In genomic region chr11:94428091-94428835, GRCm38 (mm10) we compare ENCODE assay signal across 9 mouse cellular contexts. TPM values are rescaled to one million over a fixed set of nuclear protein-coding genes. Genes with fewer than 3 reads are reported as not detected.
A peak's percentile ranks its signal among the peaks of the same experiment; 100 is the strongest.
DNase-seq lines count a peak whose midpoint lies in the region; ATAC-seq and TF ChIP-seq lines count a peak whose summit lies in the region.
"Had no signal": no experiment of that assay in that cellular context is flagged by ENCODE, and none has a peak within 500 bp of the region (broad histone marks: within the 10 kb centered on the region; RNA-seq: fewer than 3 reads in every experiment).

No protein-coding gene starts in this region.

- ATAC-seq in stomach, postnatal 0 days (ENCODE audit: low FRiP score, low TSS enrichment): peak; percentile 67; the same call in 1 of the 2 replicates

- no peaks in the 10 kb centered on the region for H3K27me3 ChIP-seq in stomach, postnatal 0 days (ENCODE audit: control insufficient read depth, insufficient read depth, low read length)

- no peak overlapping the region for H3K27ac ChIP-seq in layer of hippocampus, adult 2 months
- peak overlapping the region; percentile 73 for H3K27ac ChIP-seq in stomach, postnatal 0 days (replicated peaks)

- peaks cover 8% of the 10 kb centered on the region for H3K4me1 ChIP-seq in stomach, postnatal 0 days (replicated peaks; ENCODE audit: control insufficient read depth, insufficient read depth)

- H3K9ac ChIP-seq in stomach, postnatal 0 days (ENCODE audit: low read length): no peak overlapping the region

- TF ChIP-seq CTCF in layer of hippocampus, adult 2 months (conservative IDR thresholded peaks at IDR 0.05): no peak
- TF ChIP-seq CTCF in stomach, postnatal 0 days (IDR thresholded peaks at IDR 0.05; ENCODE audit: low read depth): no peak

- H3K9me3 ChIP-seq in stomach, postnatal 0 days (ENCODE audit: control insufficient read depth, low read length): no peaks in the 10 kb centered on the region

- no peaks in the 10 kb centered on the region for H3K36me3 ChIP-seq in stomach, postnatal 0 days (ENCODE audit: control insufficient read depth, insufficient read depth, low read length)

- WGBS in stomach, postnatal 0 days: 9% methylated on average over 4 of the region's 4 CpGs

- no peak for TF ChIP-seq EP300 in stomach, postnatal 0 days (optimal IDR thresholded peaks at IDR 0.05)

- peak; percentile 33 to 40 for DNase-seq in layer of hippocampus, adult 2 months (ENCODE audit: low spot score in 2 of 2)
- DNase-seq in layer of hippocampus, adult 11-12 months (ENCODE audit: low spot score): no peak
- DNase-seq in embryo, embryonic 10.5 days (ENCODE audit: low spot score): peak; percentile 40
- peak; percentile 54 to 66 for DNase-seq in heart, adult 9 months (ENCODE audit: low spot score in 2 of 2)
- DNase-seq in kidney, adult 18-20 months: peak; percentile 87
- peak; percentile 93 for DNase-seq in lung, postnatal 10 days
- peak; percentile 81 for DNase-seq in stomach, postnatal 0 days (ENCODE audit: low spot score)
- DNase-seq in left cerebral cortex, adult 8-10 months (ENCODE audit: low spot score in 2 of 2): no peak

- no peak overlapping the region for H3K4me3 ChIP-seq in layer of hippocampus, adult 2 months
- H3K4me3 ChIP-seq in stomach, postnatal 0 days (ENCODE audit: low read depth, low read length): no peak overlapping the region

- H3K4me2 ChIP-seq in stomach, postnatal 0 days (replicated peaks; ENCODE audit: low read depth): peak overlapping the region; percentile 31

RNA-seq across cellular contexts. Expression of gene Abcc3, which starts 35.5 kb away (rescaled TPM):
- total RNA-seq in layer of hippocampus, adult 2 months (2021): 1 to 10 TPM; 1.2 to 2.2 TPM
- 25.3 and 31.4 TPM in 2 replicates for polyA plus RNA-seq in stomach, postnatal 0 days (2015; fragmentation: Nextera tagmentation; extraction: Ambion mirVana)
- 1 to 10 TPM; 2.4 to 8.0 (median 3.4) TPM for total RNA-seq in left cerebral cortex, adult 8-10 months (2022)

RNA-seq across cellular contexts. Expression of gene Cacna1g, which starts 45.7 kb away (rescaled TPM):
- total RNA-seq in layer of hippocampus, adult 2 months (2021): 10 to 100 TPM; 61.0 to 74.0 TPM
- 1.8 and 2.0 TPM in 2 replicates for polyA plus RNA-seq in stomach, postnatal 0 days (2015; fragmentation: Nextera tagmentation; extraction: Ambion mirVana)
- total RNA-seq in left cerebral cortex, adult 8-10 months (2022): 10 to 100 TPM; 58.2 to 71.7 (median 64.6) TPM

RNA-seq across cellular contexts. Expression of gene Spata20, which starts 57.7 kb away (rescaled TPM):
- total RNA-seq in layer of hippocampus, adult 2 months (2021): under 1 TPM in 1 of 2 experiments, not detected in 1; 0.18 TPM
- polyA plus RNA-seq in stomach, postnatal 0 days (2015; fragmentation: Nextera tagmentation; extraction: Ambion mirVana): 0.05 and 0.18 TPM in 2 replicates
- total RNA-seq in left cerebral cortex, adult 8-10 months (2022): 1 to 10 TPM in 1 of 4 experiments, under 1 TPM in 1, not detected in 2; 0.35 to 1.4 TPM
- polyA plus RNA-seq: spleen, adult 2 months had no signal

Comparison
In these comparisons a context has a peak if more than half of its experiments do, and no peak if none do; other contexts are left out.
1. DNase-seq: peak in layer of hippocampus, adult 2 months (2 of 2), embryo, embryonic 10.5 days (single experiment), heart, adult 9 months (2 of 2), kidney, adult 18-20 months (single experiment), lung, postnatal 10 days (single experiment) and stomach, postnatal 0 days (single experiment); none in layer of hippocampus, adult 11-12 months (single experiment) and left cerebral cortex, adult 8-10 months (0 of 2).